Mouse (Mus musculus) liver, postnatal 0 days (tissue): Measurements from ENCODE around the gene Draxin.

ENCODE experiments used
- CTCF ChIP-seq: sonication (generic); IDR thresholded peaks from 2 replicates; pipeline ENCODE4 v1.5.1; 2016; ENCODE audit warnings: antibody characterized with exemption, low read depth
- EP300 ChIP-seq: IDR thresholded peaks from 2 replicates; pipeline ENCODE4 v1.6.1; 2016; ENCODE audit warnings: antibody characterized with exemption, low read depth, mild to moderate bottlenecking

GRCm38 (mm10) chr4:148154006-148154405 lies 23.5 kb upstream of the Draxin start:
- TF ChIP-seq EP300 (no peak), CTCF (no peak)
